Comparison of ENCODE assay signal across 9 mouse cellular contexts in the genomic region with DNA sequence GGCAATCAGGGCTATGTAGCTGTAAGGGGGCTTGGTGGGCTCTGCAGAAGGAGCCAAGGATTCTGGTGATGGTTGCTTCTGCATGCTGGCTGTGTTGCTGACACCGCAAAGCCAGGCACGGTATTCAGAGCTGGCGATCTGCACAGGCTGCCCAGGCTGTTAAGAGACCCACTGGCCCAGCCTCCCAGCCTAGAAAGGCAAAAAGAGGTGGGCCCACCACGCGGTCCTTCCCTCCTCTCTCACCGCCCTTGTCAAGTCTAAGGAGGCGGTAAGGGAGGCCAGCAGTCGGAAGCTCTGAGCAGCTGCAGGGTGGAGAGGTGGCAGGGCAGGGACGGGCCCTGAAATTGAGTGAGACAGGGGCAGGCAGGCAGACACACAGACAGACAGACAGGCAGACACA. TPM values are rescaled to one million over a fixed set of nuclear protein-coding genes. Genes with fewer than 3 reads are reported as not detected.
A peak's percentile ranks its signal among the peaks of the same experiment; 100 is the strongest.
DNase-seq lines count a peak whose midpoint lies in the region; ATAC-seq and TF ChIP-seq lines count a peak whose summit lies in the region.
"Had no signal": no experiment of that assay in that cellular context is flagged by ENCODE, and none has a peak within 500 bp of the region (broad histone marks: within the 10 kb centered on the region; RNA-seq: fewer than 3 reads in every experiment).

A gene (minus strand): TSS at position 161 of the 400 bp plus-strand sequence.

- H3K4me1 ChIP-seq in hindbrain, embryonic 10.5 days (replicated peaks): peaks cover 34% of the 10 kb centered on the region
- H3K4me1 ChIP-seq in hindbrain, embryonic 13.5 days (replicated peaks): peaks cover 5% of the 10 kb centered on the region; the same call in 1 of the 2 replicates
- peaks cover 8% of the 10 kb centered on the region; the same call in 1 of the 2 replicates for H3K4me1 ChIP-seq in heart, postnatal 0 days (ENCODE audit: control insufficient read depth, insufficient read depth)
- H3K4me1 ChIP-seq in lung, embryonic 15.5 days: peaks cover 5% of the 10 kb centered on the region; the same call in 1 of the 2 replicates
- no peaks in the 10 kb centered on the region for H3K4me1 ChIP-seq in forebrain, embryonic 16.5 days (replicated peaks; ENCODE audit: control insufficient read depth, insufficient read depth, low read length)

- no peak for ATAC-seq in hindbrain, embryonic 13.5 days (ENCODE audit: low FRiP score)
- ATAC-seq in heart, postnatal 0 days (ENCODE audit: insufficient read depth, low read depth): peak; percentile 54
- ATAC-seq in lung, embryonic 15.5 days (ENCODE audit: borderline replicate concordance, extremely low read depth, low FRiP score, low TSS enrichment): peak; percentile 60; the same call in 1 of the 2 replicates
- ATAC-seq in forebrain, embryonic 16.5 days: no peak

- H3K4me3 ChIP-seq in hindbrain, embryonic 10.5 days: no peak within 1 kb of the TSS
- no peak within 1 kb of the TSS for H3K4me3 ChIP-seq in hindbrain, embryonic 13.5 days
- peak within 1 kb of the TSS; percentile 37 for H3K4me3 ChIP-seq in heart, postnatal 0 days (ENCODE audit: low read depth, low read length)
- H3K4me3 ChIP-seq in lung, embryonic 15.5 days: peak within 1 kb of the TSS; percentile 19
- no peak within 1 kb of the TSS for H3K4me3 ChIP-seq in forebrain, embryonic 16.5 days (replicated peaks; ENCODE audit: low read length)

- no peak for TF ChIP-seq CTCF in heart, postnatal 0 days (IDR thresholded peaks at IDR 0.05; ENCODE audit: low read depth)

- WGBS in hindbrain, embryonic 10.5 days: 43% methylated on average over 9 of the region's 9 CpGs
- 35% methylated on average over 9 of the region's 9 CpGs for WGBS in hindbrain, embryonic 13.5 days
- 17% methylated on average over 9 of the region's 9 CpGs for WGBS in heart, postnatal 0 days
- WGBS in lung, embryonic 15.5 days: 14% methylated on average over 9 of the region's 9 CpGs
- WGBS in forebrain, embryonic 16.5 days: 33% methylated on average over 9 of the region's 9 CpGs

- H3K9ac ChIP-seq in hindbrain, embryonic 13.5 days: no peak within 1 kb of the TSS; the same call in 1 of the 2 replicates
- H3K9ac ChIP-seq in heart, postnatal 0 days (replicated peaks; ENCODE audit: low read depth, low read length): peak within 1 kb of the TSS; percentile 21
- H3K9ac ChIP-seq in lung, embryonic 15.5 days: no peak within 1 kb of the TSS
- H3K9ac ChIP-seq in forebrain, embryonic 16.5 days (replicated peaks; ENCODE audit: low read depth, low read length): no peak within 1 kb of the TSS
- H3K9ac ChIP-seq: liver, embryonic 14.5 days had no signal

- no peaks in the 10 kb centered on the region for H3K36me3 ChIP-seq in hindbrain, embryonic 10.5 days
- no peaks in the 10 kb centered on the region for H3K36me3 ChIP-seq in hindbrain, embryonic 13.5 days
- H3K36me3 ChIP-seq in heart, postnatal 0 days (replicated peaks; ENCODE audit: control insufficient read depth, insufficient read depth, low read length): no peaks in the 10 kb centered on the region
- no peaks in the 10 kb centered on the region for H3K36me3 ChIP-seq in lung, embryonic 15.5 days
- H3K36me3 ChIP-seq in forebrain, embryonic 16.5 days (ENCODE audit: control insufficient read depth, insufficient read depth): no peaks in the 10 kb centered on the region

- H3K9me3 ChIP-seq in hindbrain, embryonic 10.5 days: no peaks in the 10 kb centered on the region
- H3K9me3 ChIP-seq in hindbrain, embryonic 13.5 days: no peaks in the 10 kb centered on the region
- H3K9me3 ChIP-seq in heart, postnatal 0 days (replicated peaks; ENCODE audit: control insufficient read depth, low read length): no peaks in the 10 kb centered on the region
- no peaks in the 10 kb centered on the region for H3K9me3 ChIP-seq in lung, embryonic 15.5 days
- H3K9me3 ChIP-seq in forebrain, embryonic 16.5 days (ENCODE audit: control insufficient read depth, low read length): no peaks in the 10 kb centered on the region

- no peak within 1 kb of the TSS for H3K4me2 ChIP-seq in hindbrain, embryonic 13.5 days
- H3K4me2 ChIP-seq in heart, postnatal 0 days (ENCODE audit: low read depth, low read length): peak within 1 kb of the TSS; percentile 48
- peak within 1 kb of the TSS; percentile 30 for H3K4me2 ChIP-seq in lung, embryonic 15.5 days
- no peak within 1 kb of the TSS for H3K4me2 ChIP-seq in forebrain, embryonic 16.5 days (ENCODE audit: low read length)

- no peak for TF ChIP-seq EP300 in heart, postnatal 0 days (IDR thresholded peaks at IDR 0.05; ENCODE audit: low read depth)

- peak within 1 kb of the TSS; percentile 59 for H3K27ac ChIP-seq in hindbrain, embryonic 10.5 days
- no peak within 1 kb of the TSS for H3K27ac ChIP-seq in hindbrain, embryonic 13.5 days
- H3K27ac ChIP-seq in heart, postnatal 0 days (ENCODE audit: low read depth): peak within 1 kb of the TSS; percentile 82
- H3K27ac ChIP-seq in lung, embryonic 15.5 days: peak within 1 kb of the TSS; percentile 42
- no peak within 1 kb of the TSS for H3K27ac ChIP-seq in forebrain, embryonic 16.5 days (ENCODE audit: low read length)
- H3K27ac ChIP-seq: liver, embryonic 14.5 days had no signal

- DNase-seq in hindbrain, embryonic 10.5 days (ENCODE audit: low spot score): no peak
- DNase-seq in Muller cell, postnatal 12 days (ENCODE audit: inconsistent ontology term): peak; percentile 70
- peak; percentile 27 for DNase-seq in heart, postnatal 0 days (ENCODE audit: low spot score)
- DNase-seq in retina, postnatal 1 day: no peak
- DNase-seq in frontal cortex, postnatal 10 days (ENCODE audit: low spot score in 2 of 2): no peak

- peaks cover 40% of the 10 kb centered on the region for H3K27me3 ChIP-seq in hindbrain, embryonic 10.5 days (ENCODE audit: insufficient read depth, poor library complexity, severe bottlenecking)
- H3K27me3 ChIP-seq in hindbrain, embryonic 13.5 days: peaks cover 18% of the 10 kb centered on the region; the same call in 1 of the 2 replicates
- 0 out of 2 replicates have a peak, but pooled peaks cover 10% of the 10 kb centered on the region for H3K27me3 ChIP-seq in heart, postnatal 0 days (ENCODE audit: control insufficient read depth, insufficient read depth, low read length)
- H3K27me3 ChIP-seq in lung, embryonic 15.5 days: peaks cover 13% of the 10 kb centered on the region; the same call in 1 of the 2 replicates
- 0 out of 2 replicates have a peak, but pooled peaks cover 3% of the 10 kb centered on the region for H3K27me3 ChIP-seq in forebrain, embryonic 16.5 days (replicated peaks; ENCODE audit: control insufficient read depth, insufficient read depth, low read length)

RNA-seq across cellular contexts. Expression of the gene that starts here (rescaled TPM):
- 0.56 and 1.0 TPM in 2 replicates for polyA plus RNA-seq in hindbrain, embryonic 10.5 days (2016; fragmentation: Nextera tagmentation; extraction: Ambion mirVana)
- polyA plus RNA-seq in hindbrain, embryonic 13.5 days (2015; fragmentation: Nextera tagmentation; extraction: Ambion mirVana): 3.3 and 3.8 TPM in 2 replicates
- total RNA-seq in heart, postnatal 0 days (2014; rRNA removed; ENCODE audit: low replicate concordance): 4.5 and 8.6 TPM in 2 replicates
- polyA plus RNA-seq in heart, postnatal 0 days (2015; fragmentation: Nextera tagmentation; extraction: Ambion mirVana): 8.2 and 8.4 TPM in 2 replicates
- 7.6 and 8.6 TPM in 2 replicates for polyA plus RNA-seq in lung, embryonic 15.5 days (2015; fragmentation: Nextera tagmentation; extraction: Ambion mirVana)
- polyA plus RNA-seq in forebrain, embryonic 16.5 days (2015; fragmentation: Nextera tagmentation; extraction: Ambion mirVana): 3.6 and 3.7 TPM in 2 replicates

Comparison
In these comparisons a context has a peak if more than half of its experiments do, and no peak if none do; other contexts are left out.
1. H3K27ac ChIP-seq: peak in hindbrain, embryonic 10.5 days (single experiment), heart, postnatal 0 days (single experiment) and lung, embryonic 15.5 days (single experiment); none in hindbrain, embryonic 13.5 days (single experiment) and forebrain, embryonic 16.5 days (single experiment).
2. DNase-seq: peak in Muller cell, postnatal 12 days (single experiment) and heart, postnatal 0 days (single experiment); none in hindbrain, embryonic 10.5 days (single experiment), retina, postnatal 1 day (single experiment) and frontal cortex, postnatal 10 days (0 of 2).
3. H3K4me3 ChIP-seq: peak in heart, postnatal 0 days (single experiment) and lung, embryonic 15.5 days (single experiment); none in hindbrain, embryonic 10.5 days (single experiment), hindbrain, embryonic 13.5 days (single experiment) and forebrain, embryonic 16.5 days (single experiment).
4. ATAC-seq: peak in heart, postnatal 0 days (single experiment) and lung, embryonic 15.5 days (single experiment); none in hindbrain, embryonic 13.5 days (single experiment) and forebrain, embryonic 16.5 days (single experiment).
5. H3K4me2 ChIP-seq: peak in heart, postnatal 0 days (single experiment) and lung, embryonic 15.5 days (single experiment); none in hindbrain, embryonic 13.5 days (single experiment) and forebrain, embryonic 16.5 days (single experiment).